Mouse (Mus musculus): ENCODE data around the gene Map4k3. TPM values are rescaled to one million over a fixed set of nuclear protein-coding genes. Genes with fewer than 3 reads are reported as not detected.

The Map4k3 gene
- total and polyA plus RNA-seq, 3 experiments, result 12.8 to 24.7 (median 24.4) TPM

DNA sequence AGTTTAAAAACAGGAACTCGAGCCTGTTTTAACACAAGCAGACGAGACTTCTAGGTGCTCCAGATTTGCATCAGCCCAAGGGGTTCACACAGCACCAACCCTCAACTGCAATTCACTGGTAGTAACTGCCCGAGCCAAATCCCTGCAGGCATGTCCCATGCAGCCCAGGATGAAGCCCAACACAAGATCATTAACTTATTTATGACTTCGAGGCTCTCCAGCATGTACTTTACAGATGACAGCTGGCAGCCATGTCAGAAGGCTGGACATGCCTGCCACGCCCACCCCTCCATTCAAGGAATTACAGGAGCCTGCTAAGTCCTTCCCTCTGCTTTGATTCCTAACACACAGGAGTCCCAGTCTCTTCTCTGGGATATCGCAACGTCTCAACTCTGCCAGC, 29.4 kb downstream of the Map4k3 start:
- no peak overlapping the region for H3K4me3 ChIP-seq
- no peak for DNase-seq
- peaks cover 23% of the 10 kb centered on the region for H3K4me1 ChIP-seq (ENCODE audit: control insufficient read depth, insufficient read depth, low read length)
- peaks cover 6% of the 10 kb centered on the region for H3K36me3 ChIP-seq (ENCODE audit: control insufficient read depth, insufficient read depth, low read length)
- no peak overlapping the region for H3K27ac ChIP-seq
- no peak overlapping the region for H3K9ac ChIP-seq (ENCODE audit: low read depth, low read length)
- intact Hi-C loops (cut with DNase I), result loop anchor here (2.0 kb wide), 1 partner anchor 16 kb away; no protein-coding TSS in a partner anchor
- no peaks in the 10 kb centered on the region for H3K27me3 ChIP-seq (ENCODE audit: control insufficient read depth, insufficient read depth, low read length)
- TF ChIP-seq EP300 (IDR thresholded peaks at IDR 0.05; ENCODE audit: insufficient read depth, low read depth, low read length) (no peak), POLR2A (IDR thresholded peaks at IDR 0.05; ENCODE audit: insufficient read depth, low read depth, low read length) (no peak), CTCF (IDR thresholded peaks at IDR 0.05) (no peak)
- H3K79me2 ChIP-seq (replicated peaks; ENCODE audit: control insufficient read depth, insufficient read depth, low read length), result peaks cover 14% of the 10 kb centered on the region
- WGBS, result 46% methylated on average over 7 of the region's 7 CpGs

DNA sequence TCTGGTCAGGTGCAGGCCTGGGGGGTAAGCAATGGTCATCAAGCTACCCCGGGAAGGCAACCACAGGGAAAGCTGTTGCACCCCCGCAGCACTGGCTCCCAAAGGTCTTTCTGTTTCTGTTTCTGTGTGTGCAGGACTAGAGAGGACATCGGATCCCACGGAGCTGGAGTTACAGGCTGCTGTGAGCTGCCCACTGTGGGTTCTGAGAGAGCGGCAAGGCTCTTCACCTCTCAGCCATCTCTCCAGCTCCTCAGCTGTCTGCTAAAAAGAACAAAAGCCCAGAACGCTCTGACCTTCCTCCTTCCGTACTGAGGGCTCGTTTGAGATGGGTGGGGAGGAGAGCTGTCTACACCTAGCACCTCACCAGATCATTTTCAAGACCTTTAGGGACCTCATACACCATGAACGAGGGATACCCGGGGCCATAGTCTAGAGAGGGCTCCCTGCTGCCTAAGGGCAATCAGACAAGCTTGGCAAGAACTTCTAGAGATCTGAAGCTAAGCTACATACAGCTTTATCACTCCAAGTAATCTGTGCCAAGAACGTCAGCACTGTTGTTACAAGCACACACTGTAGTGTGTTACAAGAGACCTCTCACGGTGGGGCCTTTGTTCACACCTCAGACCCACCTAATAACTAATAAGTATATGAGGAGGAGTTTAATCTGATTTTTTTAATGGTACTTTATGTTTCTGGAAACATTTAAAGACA, 29.9 kb downstream of the Map4k3 start:
- TF ChIP-seq CTCF (IDR thresholded peaks at IDR 0.05) (no peak), EP300 (IDR thresholded peaks at IDR 0.05; ENCODE audit: insufficient read depth, low read depth, low read length) (no peak), POLR2A (IDR thresholded peaks at IDR 0.05; ENCODE audit: insufficient read depth, low read depth, low read length) (no peak)
- Histone ChIP-seq H3K27me3 (ENCODE audit: control insufficient read depth, insufficient read depth, low read length) (no peaks in the 10 kb centered on the region), H3K4me3 (no peak overlapping the region), H3K9ac (ENCODE audit: low read depth, low read length) (0 out of 2 replicates have a peak overlapping the region, but pooled peaks have one; percentile 2), H3K4me1 (ENCODE audit: control insufficient read depth, insufficient read depth, low read length) (peaks cover 25% of the 10 kb centered on the region), H3K79me2 (replicated peaks; ENCODE audit: control insufficient read depth, insufficient read depth, low read length) (peaks cover 14% of the 10 kb centered on the region), H3K27ac (peak overlapping the region; percentile 33; the same call in 1 of the 2 replicates), H3K36me3 (ENCODE audit: control insufficient read depth, insufficient read depth, low read length) (peaks cover 6% of the 10 kb centered on the region)
- intact Hi-C loops (cut with DNase I), result loop anchor here (2.0 kb wide), 1 partner anchor 16 kb away; no protein-coding TSS in a partner anchor
- WGBS, result 25% methylated on average over 12 of the region's 12 CpGs
- no peak for DNase-seq

DNA sequence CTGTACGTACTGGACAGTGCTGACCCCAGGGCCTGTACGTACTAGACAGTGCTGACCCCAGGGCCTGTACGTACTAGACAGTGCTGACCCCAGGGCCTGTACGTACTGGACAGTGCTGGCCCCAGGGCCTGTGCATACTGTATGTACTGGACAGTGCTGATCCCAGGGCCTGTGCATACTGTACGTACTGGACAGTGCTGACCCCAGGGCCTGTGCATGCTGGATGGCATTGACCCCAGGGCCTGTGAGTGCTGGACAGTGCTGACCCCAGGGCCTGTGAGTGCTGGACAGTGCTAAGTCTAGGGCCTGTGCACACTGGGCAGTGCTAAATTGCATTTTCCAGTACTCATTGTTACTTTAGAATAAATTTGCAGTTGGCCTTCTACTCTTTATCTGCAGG, 31.3 kb downstream of the Map4k3 start:
- H3K4me3 ChIP-seq, result no peak overlapping the region
- H3K27me3 ChIP-seq (ENCODE audit: control insufficient read depth, insufficient read depth, low read length), result no peaks in the 10 kb centered on the region
- H3K27ac ChIP-seq, result no peak overlapping the region
- TF ChIP-seq CTCF (IDR thresholded peaks at IDR 0.05), result no peak
- no peak for TF ChIP-seq POLR2A (IDR thresholded peaks at IDR 0.05; ENCODE audit: insufficient read depth, low read depth, low read length)
- no peak for TF ChIP-seq EP300 (IDR thresholded peaks at IDR 0.05; ENCODE audit: insufficient read depth, low read depth, low read length)
- no peak for DNase-seq
- H3K36me3 ChIP-seq (ENCODE audit: control insufficient read depth, insufficient read depth, low read length), result peaks cover 6% of the 10 kb centered on the region
- H3K79me2 ChIP-seq (replicated peaks; ENCODE audit: control insufficient read depth, insufficient read depth, low read length), result peaks cover 12% of the 10 kb centered on the region
- intact Hi-C loops (cut with DNase I), result no loop called here
- no peak overlapping the region for H3K9ac ChIP-seq (ENCODE audit: low read depth, low read length)
- H3K4me1 ChIP-seq (ENCODE audit: control insufficient read depth, insufficient read depth, low read length), result peaks cover 28% of the 10 kb centered on the region
- WGBS, result 95% methylated on average over 5 of the region's 5 CpGs

DNA sequence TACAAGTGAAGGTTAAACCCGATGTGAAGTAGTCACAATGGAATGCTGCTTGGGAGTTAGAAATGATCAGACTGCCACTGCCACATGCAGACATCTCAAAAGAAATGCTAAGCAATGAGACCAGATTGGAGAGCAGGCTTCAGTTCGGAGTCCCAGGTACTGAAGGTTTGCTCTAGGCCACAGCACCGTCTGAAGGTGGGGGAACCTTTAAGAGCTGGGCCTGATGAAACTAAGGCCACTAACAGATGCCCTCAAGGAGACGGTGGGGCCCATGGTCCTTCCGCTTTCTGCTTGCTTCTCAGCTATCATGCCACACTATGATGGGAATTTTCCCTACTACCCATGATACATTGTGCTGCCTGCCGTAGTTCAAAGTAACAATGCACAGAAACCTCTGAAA, 32.1 kb downstream of the Map4k3 start:
- Histone ChIP-seq H3K27me3 (ENCODE audit: control insufficient read depth, insufficient read depth, low read length) (no peaks in the 10 kb centered on the region), H3K27ac (no peak overlapping the region), H3K4me3 (no peak overlapping the region), H3K4me1 (ENCODE audit: control insufficient read depth, insufficient read depth, low read length) (peaks cover 25% of the 10 kb centered on the region), H3K9ac (ENCODE audit: low read depth, low read length) (no peak overlapping the region), H3K79me2 (replicated peaks; ENCODE audit: control insufficient read depth, insufficient read depth, low read length) (peaks cover 10% of the 10 kb centered on the region), H3K36me3 (ENCODE audit: control insufficient read depth, insufficient read depth, low read length) (peaks cover 6% of the 10 kb centered on the region)
- TF ChIP-seq EP300 (IDR thresholded peaks at IDR 0.05; ENCODE audit: insufficient read depth, low read depth, low read length), result no peak
- no peak for TF ChIP-seq POLR2A (IDR thresholded peaks at IDR 0.05; ENCODE audit: insufficient read depth, low read depth, low read length)
- 74% methylated on average over 6 of the region's 6 CpGs for WGBS
- DNase-seq, result no peak
- intact Hi-C loops (cut with DNase I), result no loop called here

DNA sequence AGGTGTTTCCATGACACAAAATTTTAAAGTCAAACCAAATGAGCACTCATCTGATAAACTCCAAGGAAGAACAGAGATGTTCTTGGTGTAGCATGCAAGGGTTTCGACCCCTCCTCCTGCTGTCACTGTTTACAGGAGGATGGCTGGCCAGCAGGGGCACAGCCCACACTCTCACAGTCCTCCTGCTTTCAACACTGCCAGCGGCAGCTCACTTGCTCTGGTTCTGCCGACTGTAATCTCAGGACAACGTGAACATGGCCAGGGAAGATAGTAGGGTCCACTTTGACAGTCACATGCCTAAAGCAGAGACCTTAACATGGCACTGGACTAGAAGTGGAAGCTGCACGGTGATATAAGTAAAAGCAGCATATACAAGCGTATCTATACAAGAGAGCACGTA, 34.6 kb downstream of the Map4k3 start:
- H3K4me3 ChIP-seq, result no peak overlapping the region
- H3K79me2 ChIP-seq (replicated peaks; ENCODE audit: control insufficient read depth, insufficient read depth, low read length), result peaks cover 9% of the 10 kb centered on the region
- H3K9ac ChIP-seq (ENCODE audit: low read depth, low read length), result no peak overlapping the region
- no peak for DNase-seq
- no peaks in the 10 kb centered on the region for H3K27me3 ChIP-seq (ENCODE audit: control insufficient read depth, insufficient read depth, low read length)
- H3K36me3 ChIP-seq (ENCODE audit: control insufficient read depth, insufficient read depth, low read length), result peaks cover 6% of the 10 kb centered on the region
- H3K27ac ChIP-seq, result no peak overlapping the region
- TF ChIP-seq EP300 (IDR thresholded peaks at IDR 0.05; ENCODE audit: insufficient read depth, low read depth, low read length) (no peak), POLR2A (IDR thresholded peaks at IDR 0.05; ENCODE audit: insufficient read depth, low read depth, low read length) (no peak), CTCF (IDR thresholded peaks at IDR 0.05) (peak; percentile 22)
- 34% methylated on average over 7 of the region's 7 CpGs for WGBS
- H3K4me1 ChIP-seq (ENCODE audit: control insufficient read depth, insufficient read depth, low read length), result peaks cover 22% of the 10 kb centered on the region
- intact Hi-C loops (cut with DNase I), result no loop called here

DNA sequence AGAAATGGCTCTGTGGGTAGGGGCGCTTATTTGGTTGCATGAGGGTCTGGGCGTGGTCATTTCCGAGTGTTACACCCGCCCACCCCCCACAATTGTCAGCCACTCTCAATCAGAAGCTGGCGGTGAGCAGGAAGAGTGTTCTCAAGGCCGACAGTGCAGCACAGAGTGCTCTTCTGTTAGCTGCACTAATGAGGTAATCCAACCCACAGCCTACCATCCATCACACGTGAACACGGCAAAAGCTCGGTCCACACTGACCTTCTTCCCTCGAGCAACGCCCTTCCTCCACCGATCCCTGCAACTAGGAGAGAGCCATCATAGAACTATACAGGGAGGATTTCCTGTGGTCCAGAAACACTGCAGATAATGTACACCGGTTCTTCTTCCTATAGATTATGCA, 36.1 kb downstream of the Map4k3 start:
- intact Hi-C loops (cut with DNase I), result no loop called here

More for the DNA sequence above, 36.1 kb downstream of the Map4k3 start:
- H3K9ac ChIP-seq (ENCODE audit: low read depth, low read length), result no peak overlapping the region
- H3K4me3 ChIP-seq, result no peak overlapping the region
- no peak for DNase-seq
- no peaks in the 10 kb centered on the region for H3K27me3 ChIP-seq (ENCODE audit: control insufficient read depth, insufficient read depth, low read length)
- H3K4me1 ChIP-seq (ENCODE audit: control insufficient read depth, insufficient read depth, low read length), result peaks cover 13% of the 10 kb centered on the region
- TF ChIP-seq CTCF (IDR thresholded peaks at IDR 0.05), result no peak
- no peak for TF ChIP-seq POLR2A (IDR thresholded peaks at IDR 0.05; ENCODE audit: insufficient read depth, low read depth, low read length)
- no peak for TF ChIP-seq EP300 (IDR thresholded peaks at IDR 0.05; ENCODE audit: insufficient read depth, low read depth, low read length)
- 56% methylated on average over 13 of the region's 13 CpGs for WGBS
- H3K27ac ChIP-seq, result no peak overlapping the region; the same call in 1 of the 2 replicates
- H3K36me3 ChIP-seq (ENCODE audit: control insufficient read depth, insufficient read depth, low read length), result peaks cover 2% of the 10 kb centered on the region; the same call in 1 of the 2 replicates
- peaks cover 9% of the 10 kb centered on the region for H3K79me2 ChIP-seq (replicated peaks; ENCODE audit: control insufficient read depth, insufficient read depth, low read length)

Measured in heart, adult 2 months (tissue).